Mouse (Mus musculus): ENCODE measurements at regions not wholly inside any gene's neighbourhood (a gene's known extent, or its start where the extent isn't known, plus 50 kb on each side); places are given as distances from the start of the nearest gene placed in this dataset.

DNA sequence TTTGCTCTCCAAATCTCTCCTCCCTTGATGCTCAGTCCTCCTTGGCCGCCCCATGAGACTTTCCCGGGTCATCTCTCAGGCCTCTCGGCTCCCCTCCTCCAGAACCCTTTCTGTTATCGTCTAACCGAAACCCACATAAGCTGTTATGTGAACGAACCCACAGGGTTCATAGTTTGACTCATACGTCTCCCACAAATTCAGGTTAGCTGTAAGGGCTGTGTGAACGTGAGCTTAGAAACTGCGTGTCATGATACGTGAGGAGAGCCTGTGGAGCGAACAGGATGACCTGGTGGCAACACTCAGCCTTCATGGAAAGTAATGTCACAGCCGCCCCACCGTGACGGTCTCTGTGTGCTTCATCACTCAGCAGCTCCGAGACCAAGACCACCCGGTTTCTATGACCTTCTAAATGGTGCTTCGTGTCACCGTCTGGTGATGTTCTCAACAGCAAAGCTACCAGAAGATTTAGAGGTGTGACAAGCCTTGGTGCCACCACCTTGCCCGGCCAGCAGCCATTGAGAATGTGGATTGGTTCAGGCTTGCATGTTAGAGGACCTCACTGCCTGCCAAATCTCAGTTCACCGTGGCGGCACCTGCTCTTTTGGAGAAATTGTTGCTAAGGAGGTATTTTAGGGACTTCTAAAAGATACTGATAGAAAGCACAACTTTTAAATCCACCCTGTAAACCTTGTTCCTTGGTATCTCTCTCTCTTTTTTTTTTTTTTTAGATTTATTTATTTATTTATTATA lies 107.4 kb downstream of the Ets2 start:
- 86% methylated on average over 21 of the region's 21 CpGs for WGBS

DNA sequence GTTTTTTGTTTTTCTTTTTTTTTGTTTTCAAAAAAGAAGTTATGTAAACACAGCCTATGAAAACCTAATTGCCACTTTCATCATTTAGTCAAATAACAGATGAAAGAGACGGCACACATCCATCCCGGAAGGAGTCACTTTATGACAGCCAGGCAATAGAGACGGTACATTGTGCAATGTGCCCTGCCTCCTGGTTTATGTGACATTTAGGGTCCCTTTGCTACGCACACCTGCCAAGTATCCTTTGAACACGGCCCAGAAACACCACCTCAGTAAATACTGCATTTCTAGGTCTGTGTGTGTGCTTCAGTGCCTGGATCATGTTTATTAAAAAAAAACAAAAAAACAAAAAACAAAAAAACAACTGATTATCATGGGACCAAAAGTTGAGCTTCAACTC lies 104.6 kb downstream of the Ets2 start:
- Histone ChIP-seq H3K4me3 (no peak overlapping the region), H3K27me3 (replicated peaks) (no peaks in the 10 kb centered on the region), H3K36me3 (no peaks in the 10 kb centered on the region), H3K9me3 (replicated peaks) (no peaks in the 10 kb centered on the region), H3K9ac (no peak overlapping the region), H3K4me1 (replicated peaks) (no peaks in the 10 kb centered on the region), H3K4me2 (no peak overlapping the region), H3K27ac (ENCODE audit: poor library complexity, severe bottlenecking) (no peak overlapping the region)
- ATAC-seq (ENCODE audit: insufficient number of reproducible peaks, low FRiP score): no peak
- 86% methylated on average over 5 of the region's 5 CpGs for WGBS

More for the DNA sequence above, 107.4 kb downstream of the Ets2 start:
- no peak overlapping the region for H3K4me2 ChIP-seq
- no peaks in the 10 kb centered on the region for H3K9me3 ChIP-seq (replicated peaks)
- no peaks in the 10 kb centered on the region for H3K36me3 ChIP-seq
- ATAC-seq (ENCODE audit: insufficient number of reproducible peaks, low FRiP score): no peak
- no peaks in the 10 kb centered on the region for H3K4me1 ChIP-seq (replicated peaks)
- no peak overlapping the region for H3K27ac ChIP-seq (ENCODE audit: poor library complexity, severe bottlenecking)
- no peak overlapping the region for H3K9ac ChIP-seq
- H3K27me3 ChIP-seq (replicated peaks): no peaks in the 10 kb centered on the region
- H3K4me3 ChIP-seq: no peak overlapping the region

DNA sequence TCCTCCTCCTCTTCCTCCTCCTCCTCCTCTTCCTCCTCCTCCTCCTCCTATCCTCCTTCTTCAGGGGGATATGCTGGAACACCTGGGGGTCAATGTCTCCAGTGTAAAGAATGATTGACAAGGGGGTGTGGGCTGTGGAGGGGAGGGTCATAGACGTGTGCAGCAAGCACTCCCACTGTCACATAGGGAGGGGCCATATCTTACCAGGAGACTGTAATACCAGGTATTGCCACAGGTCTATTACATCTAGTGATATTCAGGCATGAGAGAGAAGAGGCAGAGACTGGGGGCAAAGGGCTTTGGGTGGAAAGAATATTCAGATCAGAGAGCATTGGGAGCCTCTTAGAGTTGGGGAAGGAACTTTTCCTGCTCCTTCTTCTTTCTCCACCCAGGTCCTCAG lies 102.3 kb downstream of the Ets2 start:
- Histone ChIP-seq H3K4me1 (replicated peaks) (peaks cover 7% of the 10 kb centered on the region; the same call in 1 of the 2 replicates), H3K27ac (ENCODE audit: poor library complexity, severe bottlenecking) (no peak overlapping the region), H3K27me3 (replicated peaks) (no peaks in the 10 kb centered on the region), H3K36me3 (no peaks in the 10 kb centered on the region), H3K4me3 (no peak overlapping the region), H3K4me2 (no peak overlapping the region), H3K9ac (no peak overlapping the region), H3K9me3 (replicated peaks) (no peaks in the 10 kb centered on the region)
- no peak for ATAC-seq (ENCODE audit: insufficient number of reproducible peaks, low FRiP score)
- 40% methylated on average over 1 of the region's 1 CpGs for WGBS

DNA sequence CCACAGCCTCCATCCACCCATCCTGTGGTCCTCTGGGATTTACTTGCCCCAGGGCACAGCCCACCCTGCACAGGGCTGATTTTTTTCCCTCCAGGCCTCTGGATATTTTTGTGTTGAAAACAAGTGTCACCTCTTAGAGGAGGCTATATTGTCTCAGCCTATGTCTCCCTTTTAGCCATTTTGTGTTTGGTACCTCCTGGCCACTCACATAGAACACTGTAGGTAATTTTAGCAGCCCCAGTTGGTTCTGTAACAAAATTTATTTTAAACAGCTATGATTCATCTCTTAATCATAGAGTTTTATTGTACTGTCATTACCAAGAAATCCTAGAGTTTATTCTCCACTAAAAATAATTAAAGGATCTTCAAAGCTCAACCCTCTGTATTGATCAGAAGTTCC lies 100.8 kb downstream of the Ets2 start:
- H3K36me3 ChIP-seq: no peaks in the 10 kb centered on the region
- H3K4me2 ChIP-seq: no peak overlapping the region
- no peak overlapping the region for H3K9ac ChIP-seq
- H3K27ac ChIP-seq (ENCODE audit: poor library complexity, severe bottlenecking): no peak overlapping the region
- no peak for ATAC-seq (ENCODE audit: insufficient number of reproducible peaks, low FRiP score)
- no peaks in the 10 kb centered on the region for H3K27me3 ChIP-seq (replicated peaks)
- H3K9me3 ChIP-seq (replicated peaks): no peaks in the 10 kb centered on the region
- H3K4me1 ChIP-seq (replicated peaks): peaks cover 7% of the 10 kb centered on the region; the same call in 1 of the 2 replicates
- no peak overlapping the region for H3K4me3 ChIP-seq

GRCm38 (mm10) chr16:95802207-95802606 lies 100.3 kb downstream of the Ets2 start:
- 56% methylated on average over 4 of the region's 4 CpGs for WGBS
- ATAC-seq (ENCODE audit: insufficient number of reproducible peaks, low FRiP score): no peak
- Histone ChIP-seq H3K9me3 (replicated peaks) (no peaks in the 10 kb centered on the region), H3K27ac (ENCODE audit: poor library complexity, severe bottlenecking) (no peak overlapping the region), H3K27me3 (replicated peaks) (no peaks in the 10 kb centered on the region), H3K4me2 (no peak overlapping the region), H3K9ac (no peak overlapping the region), H3K4me3 (no peak overlapping the region), H3K36me3 (no peaks in the 10 kb centered on the region), H3K4me1 (replicated peaks) (peaks cover 7% of the 10 kb centered on the region; the same call in 1 of the 2 replicates)

DNA sequence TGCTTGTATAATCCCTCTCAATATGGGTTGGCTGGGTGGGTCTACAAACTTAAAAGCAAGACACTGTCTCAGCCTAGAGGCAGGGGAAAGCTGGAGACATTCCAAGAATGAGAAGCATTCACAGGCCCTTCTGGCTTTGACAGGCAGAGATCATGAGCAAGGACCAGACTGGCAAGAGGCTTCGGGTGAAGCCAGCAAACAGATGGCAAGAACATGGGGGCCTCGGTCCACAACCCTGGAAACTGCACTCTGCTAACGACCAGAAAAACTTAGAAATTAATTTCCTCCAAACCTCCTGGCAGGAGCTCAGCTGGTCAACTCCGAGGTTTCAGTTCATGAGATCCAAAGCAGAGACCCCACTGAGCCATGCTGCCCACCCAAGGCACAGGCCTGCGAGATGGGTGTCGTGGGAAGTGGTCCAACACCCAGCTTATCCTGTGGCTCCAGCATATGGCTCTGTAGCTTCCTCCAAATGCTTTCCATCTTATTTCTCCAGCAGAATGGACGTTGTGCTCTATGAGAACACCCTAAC lies 99.1 kb downstream of the Ets2 start:
- Histone ChIP-seq H3K4me1 (replicated peaks) (peaks cover 7% of the 10 kb centered on the region; the same call in 1 of the 2 replicates), H3K36me3 (no peaks in the 10 kb centered on the region), H3K9me3 (replicated peaks) (no peaks in the 10 kb centered on the region), H3K4me2 (no peak overlapping the region), H3K9ac (no peak overlapping the region), H3K27me3 (replicated peaks) (no peaks in the 10 kb centered on the region), H3K4me3 (no peak overlapping the region), H3K27ac (ENCODE audit: poor library complexity, severe bottlenecking) (no peak overlapping the region)
- no peak for ATAC-seq (ENCODE audit: insufficient number of reproducible peaks, low FRiP score)
- 58% methylated on average over 7 of the region's 7 CpGs for WGBS

DNA sequence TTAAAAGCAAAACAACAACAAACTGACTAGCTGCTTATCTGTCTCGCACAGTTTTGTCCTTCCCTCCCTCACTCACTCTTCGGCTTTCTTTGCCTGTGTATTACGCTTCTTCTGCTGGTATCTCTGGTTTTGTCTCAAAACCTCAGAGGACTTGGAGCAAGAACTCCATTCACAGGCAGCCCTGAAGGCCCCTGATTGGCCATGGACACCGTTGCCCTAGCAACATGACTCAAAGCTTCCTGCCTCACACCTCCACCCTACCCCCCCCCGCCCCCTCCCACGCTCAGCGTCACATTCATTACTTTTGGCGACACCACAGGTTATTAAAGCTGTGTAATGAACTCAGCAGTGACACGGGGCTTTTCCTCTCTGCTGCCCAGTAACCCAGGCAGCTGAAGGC lies 96.7 kb downstream of the Ets2 start:
- WGBS: 43% methylated on average over 9 of the region's 9 CpGs
- Histone ChIP-seq H3K9me3 (replicated peaks) (no peaks in the 10 kb centered on the region), H3K4me2 (no peak overlapping the region), H3K4me1 (replicated peaks) (peaks cover 7% of the 10 kb centered on the region; the same call in 1 of the 2 replicates), H3K27ac (ENCODE audit: poor library complexity, severe bottlenecking) (no peak overlapping the region), H3K4me3 (no peak overlapping the region), H3K27me3 (replicated peaks) (no peaks in the 10 kb centered on the region), H3K36me3 (no peaks in the 10 kb centered on the region), H3K9ac (no peak overlapping the region)
- no peak for ATAC-seq (ENCODE audit: insufficient number of reproducible peaks, low FRiP score)

DNA sequence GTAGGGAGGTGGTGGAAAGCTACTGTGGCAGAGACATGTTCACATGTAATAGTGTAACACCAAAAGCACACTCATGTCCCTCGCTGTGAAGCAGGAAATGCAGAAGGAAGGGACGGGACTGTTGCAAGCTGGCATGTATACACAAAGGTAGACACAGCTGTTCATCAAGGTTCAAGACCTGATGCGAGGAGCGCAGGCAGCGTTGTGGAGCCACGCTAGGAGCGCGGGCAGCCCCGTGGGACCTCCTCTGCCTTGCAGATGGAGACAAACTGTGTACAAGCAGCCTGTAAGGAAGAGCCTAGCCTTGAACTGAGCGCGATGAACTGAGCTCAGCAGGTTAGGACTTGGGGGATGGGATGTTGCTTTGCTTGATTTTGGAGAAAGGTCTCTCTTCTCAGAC lies 96.2 kb downstream of the Ets2 start:
- Histone ChIP-seq H3K4me1 (replicated peaks) (peaks cover 7% of the 10 kb centered on the region; the same call in 1 of the 2 replicates), H3K27ac (ENCODE audit: poor library complexity, severe bottlenecking) (no peak overlapping the region), H3K9ac (no peak overlapping the region), H3K4me2 (no peak overlapping the region), H3K36me3 (no peaks in the 10 kb centered on the region), H3K4me3 (no peak overlapping the region), H3K9me3 (replicated peaks) (no peaks in the 10 kb centered on the region), H3K27me3 (replicated peaks) (no peaks in the 10 kb centered on the region)
- WGBS: 79% methylated on average over 11 of the region's 11 CpGs
- no peak for ATAC-seq (ENCODE audit: insufficient number of reproducible peaks, low FRiP score)

DNA sequence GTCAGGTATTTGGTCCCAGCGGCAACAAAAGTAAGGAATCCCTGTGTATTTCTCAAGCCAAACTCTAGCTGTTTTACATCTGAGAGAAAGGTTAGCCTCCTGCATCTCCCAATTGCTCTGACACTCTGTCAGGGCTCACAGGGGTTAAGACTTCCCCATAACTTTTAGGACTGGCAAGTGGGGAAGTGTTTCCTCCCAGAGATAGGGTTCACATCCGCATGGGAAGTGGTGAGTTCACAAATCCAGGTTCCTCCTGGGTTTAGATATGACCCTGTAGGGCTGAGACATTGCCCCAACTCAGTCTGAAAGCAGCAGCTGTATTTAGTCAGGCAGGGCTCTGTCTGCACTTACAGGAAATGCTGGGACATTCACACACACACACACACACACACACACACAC lies 95.3 kb downstream of the Ets2 start:
- H3K36me3 ChIP-seq: no peaks in the 10 kb centered on the region
- H3K4me3 ChIP-seq: no peak overlapping the region
- H3K27ac ChIP-seq (ENCODE audit: poor library complexity, severe bottlenecking): no peak overlapping the region
- H3K9me3 ChIP-seq (replicated peaks): no peaks in the 10 kb centered on the region
- no peak for ATAC-seq (ENCODE audit: insufficient number of reproducible peaks, low FRiP score)
- H3K4me1 ChIP-seq (replicated peaks): peaks cover 7% of the 10 kb centered on the region; the same call in 1 of the 2 replicates
- H3K9ac ChIP-seq: no peak overlapping the region
- no peaks in the 10 kb centered on the region for H3K27me3 ChIP-seq (replicated peaks)
- no peak overlapping the region for H3K4me2 ChIP-seq
- 52% methylated on average over 2 of the region's 2 CpGs for WGBS

DNA sequence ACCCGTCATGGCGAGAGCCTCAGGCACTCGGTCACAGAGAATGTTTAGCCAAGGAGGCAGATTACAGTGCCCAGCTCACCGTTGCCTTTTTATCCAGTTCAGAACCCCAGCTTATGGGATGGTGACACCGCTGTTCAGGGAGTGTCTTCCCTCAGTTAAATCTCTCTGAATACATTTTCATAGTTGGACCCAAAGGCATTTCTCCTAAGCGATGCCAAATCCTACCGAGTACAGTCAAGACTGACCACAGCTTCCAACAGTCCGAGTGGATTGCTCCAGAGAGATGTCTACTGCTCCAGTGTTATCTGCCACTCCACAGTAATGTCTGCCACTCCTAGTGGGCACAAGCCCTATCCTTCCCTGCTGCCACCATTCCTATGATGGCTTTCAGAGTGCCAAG lies 93.0 kb downstream of the Ets2 start:
- Histone ChIP-seq H3K9ac (no peak overlapping the region), H3K4me2 (no peak overlapping the region)

GRCm38 (mm10) chr16:95794281-95794727 lies 92.4 kb downstream of the Ets2 start:
- H3K4me1 ChIP-seq (replicated peaks): no peaks in the 10 kb centered on the region
- peaks cover 3% of the 10 kb centered on the region; the same call in 1 of the 2 replicates for H3K9me3 ChIP-seq (replicated peaks)
- no peaks in the 10 kb centered on the region for H3K27me3 ChIP-seq (replicated peaks)
- no peak overlapping the region for H3K27ac ChIP-seq (ENCODE audit: poor library complexity, severe bottlenecking)
- WGBS: 74% methylated on average over 10 of the region's 10 CpGs
- no peak overlapping the region for H3K4me3 ChIP-seq
- no peak overlapping the region for H3K9ac ChIP-seq
- H3K36me3 ChIP-seq: no peaks in the 10 kb centered on the region
- H3K4me2 ChIP-seq: no peak overlapping the region
- ATAC-seq (ENCODE audit: insufficient number of reproducible peaks, low FRiP score): no peak

More for the DNA sequence above, 93.0 kb downstream of the Ets2 start:
- Histone ChIP-seq H3K9me3 (replicated peaks) (peaks cover 3% of the 10 kb centered on the region; the same call in 1 of the 2 replicates), H3K4me3 (no peak overlapping the region), H3K27ac (ENCODE audit: poor library complexity, severe bottlenecking) (no peak overlapping the region), H3K36me3 (no peaks in the 10 kb centered on the region), H3K27me3 (replicated peaks) (no peaks in the 10 kb centered on the region), H3K4me1 (replicated peaks) (no peaks in the 10 kb centered on the region)
- 76% methylated on average over 8 of the region's 8 CpGs for WGBS
- ATAC-seq (ENCODE audit: insufficient number of reproducible peaks, low FRiP score): no peak

All from heart, embryonic 12.5 days (tissue).